Mouse (Mus musculus) hindbrain, embryonic 12.5 days (tissue): Measurements from ENCODE around the gene Tlr5. TPM values are rescaled to one million over a fixed set of nuclear protein-coding genes. Genes with fewer than 3 reads are reported as not detected.

Experiments used
- ATAC-seq: fragments of 200-750 bp; cut with Nextera tagmentation; 2 replicates; pipeline ENCODE4 v1.8.0; 2017; ENCODE audit warnings: moderate TSS enrichment; ENCODE audit not compliant: low FRiP score
- H3K27ac ChIP-seq: fragments of 300-500 bp; sonication (generic); 2 replicates; pipeline ENCODE4 v1.5.1; 2016; ENCODE audit warnings: mild to moderate bottlenecking
- H3K27me3 ChIP-seq: fragments of 300-500 bp; sonication (generic); 2 replicates; pipeline ENCODE4 v1.6.1; 2016; ENCODE audit warnings: mild to moderate bottlenecking
- H3K36me3 ChIP-seq: fragments of 300-500 bp; sonication (generic); 2 replicates; pipeline ENCODE4 v1.6.1; 2016; ENCODE audit warnings: mild to moderate bottlenecking
- H3K4me1 ChIP-seq: fragments of 300-500 bp; sonication (generic); 2 replicates; pipeline ENCODE4 v1.6.1; 2016
- H3K4me2 ChIP-seq: fragments of 300-500 bp; sonication (generic); replicated peaks from 2 replicates; pipeline ENCODE4 v1.6.1; 2016; ENCODE audit warnings: mild to moderate bottlenecking
- H3K4me3 ChIP-seq: fragments of 300-500 bp; sonication (generic); 2 replicates; pipeline ENCODE4 v1.5.1; 2016; ENCODE audit warnings: mild to moderate bottlenecking
- H3K9ac ChIP-seq: fragments of 300-500 bp; sonication (generic); 2 replicates; pipeline ENCODE4 v1.6.1; 2016; ENCODE audit warnings: mild to moderate bottlenecking, moderate library complexity
- H3K9me3 ChIP-seq: fragments of 300-500 bp; sonication (generic); replicated peaks from 2 replicates; pipeline ENCODE4 v1.6.1; 2016; ENCODE audit warnings: mild to moderate bottlenecking
- WGBS: fragments of 180-500 bp; shearing (Covaris S2); methylation state at CpG from one replicate; pipeline ENCODE4 v1.1.7; 2016; 5-methylcytosine and 5-hydroxymethylcytosine counted together
- polyA plus RNA-seq: library from polyadenylated mRNA; unstranded; fragments of >200 nt; fragmentation: Nextera tagmentation; extraction: Ambion mirVana; gene quantifications from 2 replicates; pipeline ENCODE4 v1.2.1, GENCODE M21; 2016

Gene Tlr5
- polyA plus RNA-seq, 1 experiment from 2014 or later = 0.56 TPM

GRCm38 (mm10) chr1:182927878-182928851 is 26.4 kb upstream of the Tlr5 start:
- no peak overlapping the region for H3K4me3 ChIP-seq
- H3K4me1 ChIP-seq = peaks cover 1% of the 10 kb centered on the region; the same call in 1 of the 2 replicates
- no peak overlapping the region for H3K4me2 ChIP-seq
- no peak for ATAC-seq
- H3K27ac ChIP-seq = no peak overlapping the region
- H3K27me3 ChIP-seq = no peaks in the 10 kb centered on the region
- no peaks in the 10 kb centered on the region for H3K36me3 ChIP-seq
- whole genome bisulfite sequencing = 84% methylated on average over 19 of the region's 19 CpGs
- no peak overlapping the region for H3K9ac ChIP-seq
- H3K9me3 ChIP-seq = 0 out of 2 replicates have a peak, but pooled peaks cover under 1% of the 10 kb centered on the region

DNA sequence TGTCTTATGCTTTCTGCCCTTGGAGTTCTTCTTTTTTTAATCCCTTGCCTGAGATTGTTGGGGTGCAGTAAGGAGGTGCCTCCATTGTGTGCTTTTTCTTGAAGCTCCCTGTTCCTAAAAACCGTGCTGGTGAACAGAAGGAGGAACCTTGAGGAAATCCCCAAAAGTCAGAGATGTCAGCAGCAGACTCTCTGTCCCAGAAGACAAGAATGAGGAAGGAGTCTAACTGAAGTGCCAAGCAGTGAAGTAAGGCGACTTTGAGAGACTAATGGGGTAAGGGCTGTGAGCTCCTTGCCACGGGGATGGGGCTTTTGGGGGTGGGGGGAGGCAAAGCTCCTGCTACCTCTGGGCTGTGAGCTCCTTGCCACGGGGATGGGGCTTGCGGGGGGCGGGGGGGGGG is 19.1 kb upstream of the Tlr5 start:
- H3K27ac ChIP-seq = no peak overlapping the region
- no peaks in the 10 kb centered on the region for H3K36me3 ChIP-seq
- no peaks in the 10 kb centered on the region for H3K4me1 ChIP-seq
- ATAC-seq = no peak
- 40% methylated on average over 6 of the region's 6 CpGs for WGBS
- H3K4me3 ChIP-seq = no peak overlapping the region
- H3K27me3 ChIP-seq = no peaks in the 10 kb centered on the region
- H3K9ac ChIP-seq = no peak overlapping the region
- 0 out of 2 replicates have a peak, but pooled peaks cover 3% of the 10 kb centered on the region for H3K9me3 ChIP-seq
- no peak overlapping the region for H3K4me2 ChIP-seq

DNA sequence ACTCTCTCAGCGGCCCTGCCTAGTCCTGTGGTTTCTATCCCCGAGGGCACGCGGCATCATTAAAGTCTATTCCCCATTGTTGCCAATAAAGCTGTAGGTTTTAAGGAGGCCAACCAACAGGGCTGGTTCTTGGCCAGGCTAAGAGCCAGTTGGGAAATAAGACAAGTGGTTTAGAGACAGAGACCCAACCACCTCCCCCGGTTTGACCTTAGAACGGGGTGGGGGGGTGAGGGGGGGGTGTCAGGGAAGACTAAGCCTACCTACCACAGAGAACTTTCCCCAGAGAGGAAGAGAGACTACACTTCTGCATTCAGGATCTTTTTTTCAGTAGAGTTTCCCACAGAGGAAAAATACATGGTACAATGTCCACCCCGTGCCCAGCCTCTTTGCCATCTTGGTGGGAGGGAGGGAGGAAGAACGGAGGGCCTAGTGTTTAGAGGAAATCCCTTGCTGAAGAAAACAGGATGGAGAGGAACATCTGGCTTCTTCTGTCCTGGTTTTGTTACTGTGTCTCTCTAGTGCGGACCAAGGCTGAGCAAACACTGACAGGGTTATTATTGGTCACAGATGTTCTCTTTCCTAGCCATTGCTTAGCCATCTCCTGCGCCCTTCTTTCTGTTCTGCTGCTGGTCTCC is 17.0 kb upstream of the Tlr5 start:
- Histone ChIP-seq H3K27ac (no peak overlapping the region), H3K4me1 (peaks cover 9% of the 10 kb centered on the region; the same call in 1 of the 2 replicates), H3K4me2 (no peak overlapping the region), H3K9me3 (0 out of 2 replicates have a peak, but pooled peaks cover 3% of the 10 kb centered on the region), H3K27me3 (no peaks in the 10 kb centered on the region), H3K4me3 (no peak overlapping the region), H3K36me3 (no peaks in the 10 kb centered on the region), H3K9ac (no peak overlapping the region)
- WGBS = 70% methylated on average over 10 of the region's 10 CpGs
- ATAC-seq = no peak

DNA sequence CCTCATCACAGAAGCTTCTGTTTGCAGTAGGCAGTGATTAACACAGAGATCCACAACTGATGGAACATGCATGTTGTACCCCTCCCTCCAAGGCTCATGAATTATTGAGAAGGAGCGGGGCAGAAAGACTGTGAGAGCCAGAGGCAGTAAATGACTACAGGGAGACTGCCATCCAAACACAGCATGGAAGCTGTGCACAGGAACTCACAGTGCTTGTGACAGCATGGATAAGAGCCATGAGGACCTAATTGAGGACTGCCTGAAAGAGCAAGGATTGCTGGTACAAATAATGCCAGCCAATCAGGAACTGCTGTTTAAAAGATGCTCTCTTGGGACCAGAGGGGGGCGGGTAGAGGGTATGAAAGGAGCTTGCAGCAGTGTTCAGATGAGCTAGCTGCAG is 12.7 kb upstream of the Tlr5 start:
- ATAC-seq = no peak
- H3K4me2 ChIP-seq = no peak overlapping the region
- peaks cover 9% of the 10 kb centered on the region; the same call in 1 of the 2 replicates for H3K4me1 ChIP-seq
- no peaks in the 10 kb centered on the region for H3K27me3 ChIP-seq
- no peaks in the 10 kb centered on the region for H3K9me3 ChIP-seq
- 67% methylated on average over 2 of the region's 2 CpGs for WGBS
- H3K4me3 ChIP-seq = no peak overlapping the region
- H3K36me3 ChIP-seq = no peaks in the 10 kb centered on the region
- H3K27ac ChIP-seq = no peak overlapping the region
- no peak overlapping the region for H3K9ac ChIP-seq

DNA sequence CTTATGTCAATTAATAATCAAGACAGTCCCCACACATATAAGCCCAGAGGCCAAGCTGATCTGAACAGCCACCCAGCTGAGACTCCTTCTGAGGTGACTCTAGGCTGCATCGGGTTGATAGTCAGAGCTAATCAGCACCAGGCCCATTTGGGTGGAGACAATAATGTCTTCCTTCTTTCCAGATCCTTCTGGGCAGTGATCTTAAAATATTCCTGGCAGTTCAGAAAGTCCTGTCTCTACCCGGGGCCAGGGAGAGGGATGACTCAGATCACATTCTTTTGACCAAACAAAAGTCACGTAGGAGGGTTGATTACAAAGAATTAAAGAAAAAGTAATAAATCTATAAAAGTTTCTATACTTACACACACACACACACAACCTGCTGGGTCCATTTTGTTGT is 10.7 kb upstream of the Tlr5 start:
- H3K4me2 ChIP-seq = no peak overlapping the region
- H3K27ac ChIP-seq = no peak overlapping the region
- H3K27me3 ChIP-seq = no peaks in the 10 kb centered on the region
- no peak for ATAC-seq
- H3K4me1 ChIP-seq = peaks cover 9% of the 10 kb centered on the region; the same call in 1 of the 2 replicates
- H3K9ac ChIP-seq = no peak overlapping the region
- no peaks in the 10 kb centered on the region for H3K9me3 ChIP-seq
- no peaks in the 10 kb centered on the region for H3K36me3 ChIP-seq
- no peak overlapping the region for H3K4me3 ChIP-seq
- 87% methylated on average over 3 of the region's 3 CpGs for WGBS

DNA sequence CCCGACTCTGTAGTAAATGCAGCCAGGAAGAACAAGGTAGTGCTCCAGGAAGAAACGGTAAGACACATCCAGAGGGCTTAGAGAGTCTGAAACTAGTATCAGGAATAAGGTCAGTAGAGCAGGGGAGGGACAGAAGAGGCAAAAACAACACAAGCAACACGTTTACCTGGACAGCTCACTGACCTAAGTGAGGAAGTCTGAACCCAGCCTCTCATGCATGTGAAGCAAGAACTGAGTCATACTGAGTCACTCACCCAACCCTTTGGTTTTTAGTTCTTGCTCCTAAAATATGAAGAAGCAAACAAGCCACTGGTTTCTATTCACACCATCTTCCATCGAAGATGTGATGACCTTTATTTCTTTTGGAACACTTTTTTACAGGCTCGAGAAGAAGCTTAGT is 9.9 kb upstream of the Tlr5 start:
- no peak for ATAC-seq
- H3K4me1 ChIP-seq = peaks cover 9% of the 10 kb centered on the region; the same call in 1 of the 2 replicates
- H3K4me3 ChIP-seq = no peak overlapping the region
- H3K9ac ChIP-seq = no peak overlapping the region
- H3K4me2 ChIP-seq = no peak overlapping the region
- H3K27me3 ChIP-seq = no peaks in the 10 kb centered on the region
- H3K36me3 ChIP-seq = no peaks in the 10 kb centered on the region
- no peak overlapping the region for H3K27ac ChIP-seq
- H3K9me3 ChIP-seq = no peaks in the 10 kb centered on the region
- WGBS = 80% methylated on average over 5 of the region's 5 CpGs

DNA sequence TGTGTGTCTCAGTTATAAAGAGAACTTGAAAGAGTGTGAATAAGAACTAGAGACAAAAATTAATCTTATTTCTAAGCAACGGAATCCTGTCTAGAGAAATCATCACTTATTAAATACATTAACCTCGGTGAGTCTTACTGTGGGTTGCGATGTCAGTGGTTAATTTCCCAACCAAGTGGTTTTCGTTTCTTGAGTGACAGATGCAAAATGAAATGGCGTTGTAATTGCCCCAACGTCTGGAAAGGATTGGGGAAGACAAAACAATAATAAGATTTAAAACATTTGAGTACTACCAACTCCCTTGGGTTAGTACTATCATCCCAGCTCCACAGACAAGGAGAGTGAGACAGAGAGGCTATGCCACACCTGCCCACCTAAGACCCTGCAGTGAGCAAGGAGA is 9.0 kb upstream of the Tlr5 start:
- H3K27ac ChIP-seq = no peak overlapping the region
- H3K9me3 ChIP-seq = no peaks in the 10 kb centered on the region
- H3K4me2 ChIP-seq = no peak overlapping the region
- peaks cover 9% of the 10 kb centered on the region; the same call in 1 of the 2 replicates for H3K4me1 ChIP-seq
- no peaks in the 10 kb centered on the region for H3K27me3 ChIP-seq
- WGBS = 77% methylated on average over 6 of the region's 6 CpGs
- H3K4me3 ChIP-seq = no peak overlapping the region
- ATAC-seq = no peak
- no peak overlapping the region for H3K9ac ChIP-seq
- no peaks in the 10 kb centered on the region for H3K36me3 ChIP-seq

DNA sequence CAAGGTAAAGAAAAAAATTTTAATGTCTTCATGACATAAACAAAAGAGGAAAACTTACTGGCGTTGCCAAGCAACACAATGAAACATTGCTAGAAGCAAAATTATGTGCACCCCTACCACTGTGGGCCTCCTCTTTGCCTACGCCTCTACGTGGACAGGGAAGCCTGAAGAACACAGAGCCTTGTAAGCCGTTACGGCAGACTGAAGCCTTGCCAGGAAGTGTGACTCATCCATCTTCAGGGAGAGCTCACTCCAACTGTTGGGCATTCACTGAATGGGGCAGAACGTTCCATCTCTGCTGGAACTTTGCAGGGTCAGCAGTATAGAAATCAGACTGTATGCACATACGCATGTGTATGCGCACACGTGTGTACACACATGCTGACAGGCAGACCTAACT is 3.3 kb upstream of the Tlr5 start:
- 73% methylated on average over 9 of the region's 9 CpGs for WGBS

GRCm38 (mm10) chr1:182953165-182953564 is 1.4 kb upstream of the Tlr5 start:
- H3K9me3 ChIP-seq = no peaks in the 10 kb centered on the region
- H3K4me3 ChIP-seq = no peak overlapping the region
- no peak overlapping the region for H3K4me2 ChIP-seq
- peaks cover 12% of the 10 kb centered on the region for H3K27me3 ChIP-seq
- H3K36me3 ChIP-seq = no peaks in the 10 kb centered on the region
- WGBS = 29% methylated on average over 3 of the region's 3 CpGs
- no peak overlapping the region for H3K9ac ChIP-seq
- peak; percentile 49; the same call in 1 of the 2 replicates for ATAC-seq
- peaks cover 23% of the 10 kb centered on the region for H3K4me1 ChIP-seq
- peak overlapping the region; percentile 24; the same call in 1 of the 2 replicates for H3K27ac ChIP-seq

More for the DNA sequence above, 3.3 kb upstream of the Tlr5 start:
- Histone ChIP-seq H3K4me1 (peaks cover 23% of the 10 kb centered on the region), H3K9me3 (no peaks in the 10 kb centered on the region), H3K27ac (no peak overlapping the region), H3K27me3 (0 out of 2 replicates have a peak, but pooled peaks cover 4% of the 10 kb centered on the region), H3K36me3 (no peaks in the 10 kb centered on the region), H3K4me3 (no peak overlapping the region), H3K9ac (no peak overlapping the region), H3K4me2 (no peak overlapping the region)
- no peak for ATAC-seq

DNA sequence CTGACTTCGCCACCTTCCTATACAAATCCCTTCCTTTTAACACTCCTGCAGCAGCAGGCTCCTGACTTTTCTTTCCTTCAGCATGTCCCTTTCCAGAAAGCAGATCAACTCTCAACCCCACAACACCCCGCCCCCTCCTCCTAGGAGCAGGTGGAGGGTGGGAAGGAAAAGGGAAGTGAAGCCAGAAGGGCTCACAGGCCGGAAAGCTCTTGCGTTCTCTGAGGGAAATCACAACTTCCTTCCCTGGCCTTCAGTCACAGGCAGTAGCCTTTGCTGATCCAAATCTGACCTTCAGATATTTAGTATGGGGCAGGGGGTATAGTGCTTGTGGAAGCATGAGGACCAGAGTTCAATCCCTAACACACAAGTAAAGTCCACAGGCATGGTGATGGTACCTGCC is 921 bp upstream of the Tlr5 start:
- no peaks in the 10 kb centered on the region for H3K36me3 ChIP-seq
- H3K4me3 ChIP-seq = no peak overlapping the region
- H3K4me1 ChIP-seq = peaks cover 24% of the 10 kb centered on the region
- WGBS = 70% methylated on average over 4 of the region's 4 CpGs
- no peak overlapping the region for H3K4me2 ChIP-seq
- no peak overlapping the region for H3K27ac ChIP-seq
- no peaks in the 10 kb centered on the region for H3K9me3 ChIP-seq
- no peak overlapping the region for H3K9ac ChIP-seq
- H3K27me3 ChIP-seq = peaks cover 12% of the 10 kb centered on the region
- ATAC-seq = no peak

- Histone ChIP-seq H3K27me3 (peaks cover 12% of the 10 kb centered on the region), H3K9me3 (no peaks in the 10 kb centered on the region), H3K36me3 (no peaks in the 10 kb centered on the region), H3K4me3 (peak overlapping the region; percentile 36), H3K27ac (no peak overlapping the region), H3K4me2 (peak overlapping the region; percentile 70), H3K9ac (peak overlapping the region; percentile 50), H3K4me1 (peaks cover 34% of the 10 kb centered on the region)
- ATAC-seq = no peak
- WGBS = 24% methylated on average over 15 of the region's 15 CpGs
Measured at GRCm38 (mm10) chr1:182955047-182955620, 546 bp downstream of the Tlr5 start.
